Mouse (Mus musculus): Measurements from ENCODE around the gene Hras.

DNA sequence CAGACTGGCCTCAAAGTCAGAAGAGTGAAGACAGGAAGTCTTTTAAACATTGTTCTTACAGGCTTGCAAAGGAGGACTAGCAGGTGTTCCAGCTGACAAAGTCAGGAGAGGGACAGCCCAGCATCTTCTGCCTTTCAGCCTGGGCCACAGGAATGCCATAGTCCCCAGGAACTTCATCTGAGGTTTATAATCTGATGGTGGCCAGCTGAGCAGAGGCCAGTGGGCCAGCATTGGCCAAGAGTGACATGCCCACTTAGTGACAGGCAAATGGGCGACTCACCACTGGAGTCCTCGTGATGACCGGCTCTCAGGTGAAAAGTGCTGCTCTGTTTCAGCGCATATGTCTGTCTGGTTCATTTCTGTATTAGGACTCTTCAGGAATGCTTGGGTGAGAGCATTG lies 36.8 kb upstream of the Hras start:
- TF ChIP-seq CTCF (conservative IDR thresholded peaks at IDR 0.05; ENCODE audit: low read length) (no peak), NANOG (IDR thresholded peaks at IDR 0.05; ENCODE audit: borderline replicate concordance, low read length) (no peak)

Data from E14TG2a.4 (cell line).